Mouse (Mus musculus) forebrain, embryonic 15.5 days (tissue): Measurements from ENCODE around the gene Tceal1. TPM values are rescaled to one million over a fixed set of nuclear protein-coding genes. Genes with fewer than 3 reads are reported as not detected.

ENCODE experiments used
- ATAC-seq: fragments of 200-750 bp; cut with Nextera tagmentation; replicated peaks from 2 replicates; pipeline ENCODE4 v1.8.0; 2017; ENCODE audit warnings: mild to moderate bottlenecking, moderate TSS enrichment, moderate library complexity
- H3K27ac ChIP-seq: fragments of 300-500 bp; sonication (generic); replicated peaks from 2 replicates; pipeline ENCODE4 v1.5.1; 2015; ENCODE audit warnings: mild to moderate bottlenecking, inconsistent platforms
- H3K27me3 ChIP-seq: fragments of 300-500 bp; sonication (generic); 2 replicates; pipeline ENCODE4 v1.6.1; 2015; ENCODE audit warnings: inconsistent platforms
- H3K36me3 ChIP-seq: fragments of 300-500 bp; sonication (generic); 2 replicates; pipeline ENCODE4 v1.6.1; 2015; ENCODE audit warnings: mild to moderate bottlenecking, inconsistent platforms
- H3K4me1 ChIP-seq: fragments of 300-500 bp; sonication (generic); 2 replicates; pipeline ENCODE4 v1.6.1; 2015; ENCODE audit warnings: inconsistent platforms
- H3K4me2 ChIP-seq: fragments of 300-500 bp; sonication (generic); replicated peaks from 2 replicates; pipeline ENCODE4 v1.6.1; 2015; ENCODE audit warnings: mild to moderate bottlenecking, inconsistent platforms
- H3K4me3 ChIP-seq: fragments of 300-500 bp; sonication (generic); 2 replicates; pipeline ENCODE4 v1.5.1; 2015; ENCODE audit warnings: mild to moderate bottlenecking, inconsistent platforms
- H3K9ac ChIP-seq: fragments of 300-500 bp; sonication (generic); replicated peaks from 2 replicates; pipeline ENCODE4 v1.6.1; 2015; ENCODE audit warnings: mild to moderate bottlenecking, inconsistent platforms
- H3K9me3 ChIP-seq: fragments of 300-500 bp; sonication (generic); 2 replicates; pipeline ENCODE4 v1.6.1; 2016; ENCODE audit warnings: inconsistent platforms
- WGBS: fragments of 180-500 bp; shearing (Covaris S2); methylation state at CpG from one replicate; pipeline ENCODE4 v1.1.7; 2015; ENCODE audit warnings: mixed read lengths; 5-methylcytosine and 5-hydroxymethylcytosine counted together
- polyA plus RNA-seq: library from polyadenylated mRNA; unstranded; fragments of >200 nt; fragmentation: Nextera tagmentation; extraction: Ambion mirVana; gene quantifications from 2 replicates; pipeline ENCODE4 v1.2.1, GENCODE M21; 2015

Tceal1 gene
- polyA plus RNA-seq, 1 experiment from 2014 or later, result 20.2 TPM

DNA sequence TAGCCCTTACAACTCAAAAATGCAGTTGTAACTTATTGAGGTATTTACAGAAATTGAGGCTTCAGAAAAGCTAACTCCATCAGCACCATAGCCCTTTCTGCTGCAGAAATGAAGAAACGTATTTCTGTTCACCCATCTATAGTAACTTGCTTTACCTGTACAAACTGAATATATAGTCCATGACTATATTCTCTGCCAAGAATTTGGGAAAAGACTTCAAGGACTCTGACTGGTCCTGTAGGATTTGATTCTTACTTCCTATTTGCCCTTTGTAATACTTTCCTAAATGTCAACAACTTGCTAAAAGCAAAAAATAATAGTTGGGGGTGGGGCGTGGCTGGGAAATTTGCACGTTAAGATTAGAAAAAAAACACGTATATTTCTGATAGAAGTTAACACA, 24.2 kb downstream of the Tceal1 start:
- Histone ChIP-seq H3K4me2 (no peak overlapping the region), H3K4me1 (no peaks in the 10 kb centered on the region), H3K9ac (no peak overlapping the region), H3K9me3 (no peaks in the 10 kb centered on the region), H3K36me3 (peaks cover 11% of the 10 kb centered on the region), H3K27ac (no peak overlapping the region), H3K4me3 (no peak overlapping the region), H3K27me3 (no peaks in the 10 kb centered on the region)
- whole genome bisulfite sequencing, result 90% methylated on average over 4 of the region's 4 CpGs
- ATAC-seq, result no peak

DNA sequence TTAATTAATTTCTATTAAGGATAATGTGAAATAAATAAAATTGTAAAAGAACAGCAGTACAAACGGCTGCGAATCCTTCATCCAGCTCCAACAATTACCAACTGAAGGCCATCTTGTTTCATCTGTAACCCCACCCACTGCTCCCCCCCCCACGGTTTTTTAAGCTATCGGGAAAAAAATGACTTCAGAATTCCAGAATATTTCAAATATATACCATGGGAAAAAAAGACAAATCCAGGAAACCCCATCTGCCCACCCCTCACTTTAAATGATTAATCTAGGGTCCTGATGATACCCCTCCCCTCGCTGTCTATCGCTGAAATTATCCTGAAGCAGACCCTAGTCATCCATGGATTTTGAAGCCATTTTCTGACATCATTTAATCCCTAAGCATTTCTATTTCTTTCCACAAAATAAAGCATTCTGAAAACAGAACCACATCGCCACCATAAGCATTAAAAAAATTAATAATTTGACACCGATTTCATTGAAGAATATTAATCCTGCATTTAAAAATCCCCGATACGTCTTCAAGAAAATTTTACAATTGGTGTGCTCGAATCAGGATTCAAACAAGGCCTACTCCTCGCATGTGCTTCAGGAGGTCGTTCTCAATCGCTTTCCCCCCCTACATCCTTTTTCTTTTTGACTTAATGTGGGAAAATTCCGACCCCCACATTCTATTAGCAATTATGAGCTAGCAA, 32.5 kb downstream of the Tceal1 start:
- Histone ChIP-seq H3K27ac (peak overlapping the region; percentile 89), H3K9ac (peak overlapping the region; percentile 65), H3K4me2 (peak overlapping the region; percentile 48), H3K9me3 (no peaks in the 10 kb centered on the region), H3K36me3 (peaks cover 5% of the 10 kb centered on the region; the same call in 1 of the 2 replicates), H3K27me3 (no peaks in the 10 kb centered on the region), H3K4me1 (peaks cover 13% of the 10 kb centered on the region), H3K4me3 (peak overlapping the region; percentile 59)
- 19% methylated on average over 15 of the region's 15 CpGs for WGBS
- ATAC-seq, result no peak

DNA sequence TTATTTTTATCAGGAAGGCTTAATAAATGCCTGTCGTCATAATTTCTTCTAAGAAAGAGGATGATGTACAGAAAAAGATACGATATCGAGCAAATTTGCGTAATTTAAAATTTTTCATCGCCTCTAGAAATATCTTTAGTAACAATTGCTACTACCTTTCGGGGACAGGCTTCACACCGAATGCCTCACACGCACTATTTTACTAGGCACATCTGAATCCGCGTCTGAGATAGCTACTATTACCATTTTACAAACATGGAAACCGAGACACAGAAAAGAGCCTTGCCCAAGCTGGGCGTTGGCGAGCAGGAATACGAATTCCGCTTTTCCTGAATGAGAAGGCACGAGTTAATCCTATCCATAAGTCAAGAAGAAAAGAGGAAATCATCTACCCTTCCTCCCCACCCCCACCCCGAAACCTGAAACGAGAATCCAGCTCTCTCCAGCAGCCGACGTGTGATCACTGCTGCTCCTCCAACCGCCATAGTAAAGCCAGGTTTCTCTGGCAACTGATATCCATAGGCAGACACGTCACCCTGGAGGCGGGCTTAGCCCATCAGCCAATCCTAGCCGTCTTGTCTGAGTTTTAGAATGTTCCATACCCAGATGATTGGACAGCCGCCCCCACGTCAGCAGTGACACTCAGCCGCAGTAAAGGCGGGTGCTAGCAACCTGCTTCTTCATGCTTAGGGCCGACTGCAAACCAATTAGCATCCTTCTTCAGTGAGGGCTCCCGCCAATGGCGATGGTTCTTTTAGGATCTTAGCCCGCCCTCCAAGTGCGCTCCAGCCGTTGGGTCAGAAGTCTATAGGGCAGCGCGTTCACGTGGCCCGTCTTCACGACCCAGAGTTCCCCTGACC, 33.2 kb downstream of the Tceal1 start:
- peak; percentile 97 for ATAC-seq
- 25% methylated on average over 39 of the region's 39 CpGs for WGBS

DNA sequence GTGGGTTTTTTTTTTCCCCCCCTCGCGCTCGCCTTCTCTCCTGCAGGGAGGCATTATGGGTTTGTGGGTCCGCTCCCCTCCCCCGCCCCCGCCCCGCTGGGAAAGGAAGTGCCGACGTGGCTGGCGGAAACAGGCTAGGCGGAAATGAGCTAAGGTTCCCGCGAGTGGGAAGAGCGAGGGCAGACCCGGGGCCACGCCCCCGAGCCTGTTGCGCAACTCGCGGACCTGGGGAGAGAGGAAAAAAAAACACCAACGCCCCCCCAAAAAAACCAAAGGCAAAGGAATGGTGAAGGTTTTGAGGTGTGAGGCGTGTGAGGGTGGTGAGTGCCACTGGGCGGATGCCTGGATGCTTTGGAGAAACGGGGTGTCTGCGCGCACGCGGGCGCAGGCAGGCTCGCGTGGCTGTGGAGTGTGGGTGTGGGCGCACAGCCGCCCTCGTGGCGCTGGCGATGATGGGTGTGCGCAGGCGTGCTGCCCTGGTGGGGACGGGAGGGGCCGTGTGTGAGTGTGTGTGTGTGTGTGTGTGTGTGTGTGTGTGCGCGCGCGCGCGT, 33.9 kb downstream of the Tceal1 start:
- WGBS, result 30% methylated on average over 38 of the region's 46 CpGs
- peak; percentile 79 for ATAC-seq
- peak overlapping the region; percentile 50 for H3K9ac ChIP-seq

More for the DNA sequence above, 33.2 kb downstream of the Tceal1 start:
- Histone ChIP-seq H3K4me3 (peak overlapping the region; percentile 59), H3K27me3 (no peaks in the 10 kb centered on the region), H3K36me3 (0 out of 2 replicates have a peak, but pooled peaks cover 2% of the 10 kb centered on the region), H3K27ac (peak overlapping the region; percentile 94), H3K9ac (peak overlapping the region; percentile 65), H3K9me3 (no peaks in the 10 kb centered on the region), H3K4me2 (peak overlapping the region; percentile 49), H3K4me1 (peaks cover 13% of the 10 kb centered on the region)

DNA sequence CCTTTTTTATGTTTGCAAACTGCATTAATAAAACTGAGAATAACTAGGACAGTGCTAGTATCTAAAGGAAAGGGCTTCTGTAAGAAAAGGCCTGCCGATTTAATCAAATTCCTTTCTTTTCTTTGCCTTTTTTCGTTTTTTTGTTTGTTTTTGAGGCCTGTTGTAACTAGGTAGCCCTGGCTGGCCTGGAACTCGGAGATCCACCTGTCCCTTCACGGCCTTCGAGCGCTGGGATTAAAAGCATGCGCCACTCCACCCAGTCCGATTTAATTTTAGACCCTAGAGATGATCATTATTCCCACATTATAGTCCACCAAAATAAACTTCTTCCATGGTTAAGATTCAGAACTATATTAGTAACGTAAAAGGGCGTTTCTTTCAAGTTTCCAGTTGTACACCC, 34.5 kb downstream of the Tceal1 start:
- H3K9me3 ChIP-seq, result no peaks in the 10 kb centered on the region
- peak overlapping the region; percentile 49 for H3K4me2 ChIP-seq
- H3K4me3 ChIP-seq, result peak overlapping the region; percentile 59
- no peak for ATAC-seq
- peaks cover 13% of the 10 kb centered on the region for H3K4me1 ChIP-seq
- no peaks in the 10 kb centered on the region for H3K27me3 ChIP-seq
- 30% methylated on average over 10 of the region's 10 CpGs for WGBS
- H3K27ac ChIP-seq, result peak overlapping the region; percentile 94
- no peaks in the 10 kb centered on the region for H3K36me3 ChIP-seq
- peak overlapping the region; percentile 50 for H3K9ac ChIP-seq

More for the DNA sequence above, 33.9 kb downstream of the Tceal1 start:
- no peaks in the 10 kb centered on the region for H3K27me3 ChIP-seq
- no peaks in the 10 kb centered on the region for H3K36me3 ChIP-seq
- H3K4me2 ChIP-seq, result peak overlapping the region; percentile 49
- no peaks in the 10 kb centered on the region for H3K9me3 ChIP-seq
- H3K27ac ChIP-seq, result peak overlapping the region; percentile 94
- peaks cover 13% of the 10 kb centered on the region for H3K4me1 ChIP-seq
- H3K4me3 ChIP-seq, result peak overlapping the region; percentile 59

DNA sequence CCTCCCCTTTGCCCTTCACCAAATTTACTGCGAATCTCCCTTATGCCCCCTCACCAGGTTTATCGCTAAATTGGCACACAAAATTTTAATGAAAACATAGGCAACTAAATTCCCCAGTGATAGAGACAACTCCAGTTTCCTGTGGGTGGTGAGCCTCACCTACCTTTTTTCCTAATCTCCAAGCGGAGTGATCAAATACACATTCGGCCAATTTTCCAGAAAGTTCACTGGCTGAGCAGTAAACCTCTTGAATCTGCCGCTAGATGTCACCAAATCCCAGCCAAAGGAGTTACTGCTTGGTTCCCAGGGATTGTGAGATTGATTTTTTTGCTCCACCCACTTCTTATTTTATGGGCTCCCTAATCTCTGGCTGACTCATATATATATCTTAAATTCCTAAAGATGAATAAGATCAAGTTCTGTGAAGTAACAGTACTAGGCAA, 34.9 kb downstream of the Tceal1 start:
- H3K27ac ChIP-seq, result peak overlapping the region; percentile 94
- peak overlapping the region; percentile 59 for H3K4me3 ChIP-seq
- peak overlapping the region; percentile 50; the same call in 1 of the 2 replicates for H3K9ac ChIP-seq
- peaks cover 13% of the 10 kb centered on the region for H3K4me1 ChIP-seq
- WGBS, result 29% methylated on average over 5 of the region's 5 CpGs
- no peaks in the 10 kb centered on the region for H3K36me3 ChIP-seq
- no peak for ATAC-seq
- H3K9me3 ChIP-seq, result no peaks in the 10 kb centered on the region
- H3K27me3 ChIP-seq, result no peaks in the 10 kb centered on the region
- H3K4me2 ChIP-seq, result peak overlapping the region; percentile 49

DNA sequence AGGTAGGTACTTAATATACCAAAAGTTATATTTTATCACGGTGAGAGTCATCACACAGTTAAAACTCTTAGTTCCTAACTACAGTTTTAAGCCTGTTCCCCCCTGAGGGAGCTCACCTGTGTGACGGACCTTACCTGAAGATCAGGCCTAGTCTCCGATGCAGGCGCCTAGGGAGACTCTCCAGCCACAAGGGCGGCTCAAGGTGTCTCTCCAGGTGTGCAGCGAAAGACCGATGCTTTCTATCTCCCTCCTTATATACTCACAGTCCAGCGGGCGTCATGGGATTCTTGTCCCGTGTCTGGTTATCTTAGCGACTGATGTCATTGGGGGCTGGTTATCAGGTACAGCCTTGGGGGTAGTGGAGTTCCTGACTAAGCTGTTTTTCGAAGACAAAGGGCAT, 35.7 kb downstream of the Tceal1 start, which contains the start of gene Morf4l2:
Gene Morf4l2 (minus strand): TSS at position 232 of the 400 bp plus-strand sequence.
- H3K4me2 ChIP-seq, result peak within 1 kb of the TSS; percentile 49
- peak within 1 kb of the TSS; percentile 59 for H3K4me3 ChIP-seq
- 87% methylated on average over 12 of the region's 12 CpGs for WGBS
- H3K9ac ChIP-seq, result peak within 1 kb of the TSS; percentile 50; the same call in 1 of the 2 replicates
- no peaks in the 10 kb centered on the region for H3K27me3 ChIP-seq
- no peaks in the 10 kb centered on the region for H3K9me3 ChIP-seq
- no peaks in the 10 kb centered on the region for H3K36me3 ChIP-seq
- H3K4me1 ChIP-seq, result peaks cover 11% of the 10 kb centered on the region
- H3K27ac ChIP-seq, result peak within 1 kb of the TSS; percentile 94
- ATAC-seq, result no peak

DNA sequence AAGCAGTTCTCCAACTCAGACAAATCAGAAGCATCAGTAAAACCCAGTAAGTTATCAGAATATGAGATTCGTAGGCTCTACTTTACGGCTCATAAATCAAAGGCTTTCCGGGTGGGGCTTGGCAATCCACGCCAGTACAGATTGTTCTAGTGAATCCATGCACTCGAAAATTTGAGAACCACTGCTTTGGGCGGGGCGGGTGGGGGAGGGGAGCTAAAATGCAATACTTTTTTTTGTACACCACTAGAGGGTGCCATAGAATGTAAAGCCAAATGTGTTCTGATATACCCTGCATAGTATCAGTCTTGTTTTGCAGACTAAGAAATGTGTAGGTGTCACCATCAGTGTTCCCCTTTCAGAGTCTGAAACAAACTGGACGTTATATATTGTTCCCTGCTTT, 36.9 kb downstream of the Tceal1 start:
- no peak overlapping the region for H3K4me2 ChIP-seq
- ATAC-seq, result no peak
- H3K4me3 ChIP-seq, result no peak overlapping the region
- no peak overlapping the region for H3K9ac ChIP-seq
- no peaks in the 10 kb centered on the region for H3K9me3 ChIP-seq
- 74% methylated on average over 8 of the region's 8 CpGs for WGBS
- no peak overlapping the region for H3K27ac ChIP-seq
- no peaks in the 10 kb centered on the region for H3K36me3 ChIP-seq
- no peaks in the 10 kb centered on the region for H3K27me3 ChIP-seq
- peaks cover 5% of the 10 kb centered on the region; the same call in 1 of the 2 replicates for H3K4me1 ChIP-seq

DNA sequence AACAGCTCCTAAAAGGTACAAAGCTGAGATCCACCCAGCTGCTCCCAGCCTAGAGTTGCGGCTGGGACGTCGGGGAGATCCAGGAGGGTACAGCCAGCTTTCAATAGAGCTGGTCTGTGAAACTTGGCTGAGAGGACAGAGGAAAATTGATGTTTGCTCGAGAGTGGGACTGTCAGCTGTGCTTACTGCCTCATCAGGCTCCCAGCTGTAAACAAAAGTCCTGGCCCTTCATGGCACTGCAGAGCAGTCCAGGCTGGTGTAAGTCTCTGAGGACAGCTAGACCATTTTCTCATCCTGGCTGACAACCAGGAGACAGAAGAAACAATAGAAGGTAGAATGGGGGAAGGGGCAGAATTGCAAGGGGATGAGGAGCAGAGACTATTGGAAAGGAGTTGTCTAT, 41.5 kb downstream of the Tceal1 start:
- no peak overlapping the region for H3K27ac ChIP-seq
- H3K9ac ChIP-seq, result no peak overlapping the region
- H3K27me3 ChIP-seq, result no peaks in the 10 kb centered on the region
- no peak overlapping the region for H3K4me3 ChIP-seq
- ATAC-seq, result no peak
- H3K36me3 ChIP-seq, result no peaks in the 10 kb centered on the region
- H3K4me2 ChIP-seq, result no peak overlapping the region
- 72% methylated on average over 4 of the region's 4 CpGs for WGBS
- H3K9me3 ChIP-seq, result no peaks in the 10 kb centered on the region
- no peaks in the 10 kb centered on the region for H3K4me1 ChIP-seq

DNA sequence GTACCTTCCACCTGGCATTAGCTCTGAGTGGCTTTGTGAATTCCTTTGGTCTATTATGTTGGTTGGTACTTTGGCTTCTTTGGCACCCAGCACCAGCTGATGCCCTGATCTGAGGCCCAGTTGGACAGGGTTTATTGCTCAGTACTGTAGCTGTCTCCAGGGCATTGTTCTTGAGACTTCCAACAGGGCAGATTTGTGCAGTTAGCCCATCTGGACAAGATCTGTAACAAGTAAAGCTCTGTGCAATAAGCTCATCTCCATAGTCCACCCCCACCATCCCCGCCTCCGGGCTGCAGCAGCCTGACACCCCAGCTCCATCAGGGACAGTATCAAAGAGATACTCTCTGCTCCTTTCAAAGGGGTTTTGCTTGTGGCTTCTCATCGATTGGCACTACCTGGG, 47.7 kb downstream of the Tceal1 start:
- H3K4me1 ChIP-seq, result no peaks in the 10 kb centered on the region

More for the DNA sequence above, 47.7 kb downstream of the Tceal1 start:
- Histone ChIP-seq H3K36me3 (0 out of 2 replicates have a peak, but pooled peaks cover 3% of the 10 kb centered on the region), H3K27me3 (no peaks in the 10 kb centered on the region), H3K9ac (no peak overlapping the region), H3K27ac (no peak overlapping the region), H3K9me3 (no peaks in the 10 kb centered on the region), H3K4me3 (no peak overlapping the region), H3K4me2 (no peak overlapping the region)
- WGBS, result 89% methylated on average over 3 of the region's 3 CpGs
- ATAC-seq, result no peak
